Mouse (Mus musculus): ENCODE measurements around the gene Bmf.
A peak's percentile ranks its signal among the peaks of the same experiment; 100 is the strongest.

Bmf gene

DNA sequence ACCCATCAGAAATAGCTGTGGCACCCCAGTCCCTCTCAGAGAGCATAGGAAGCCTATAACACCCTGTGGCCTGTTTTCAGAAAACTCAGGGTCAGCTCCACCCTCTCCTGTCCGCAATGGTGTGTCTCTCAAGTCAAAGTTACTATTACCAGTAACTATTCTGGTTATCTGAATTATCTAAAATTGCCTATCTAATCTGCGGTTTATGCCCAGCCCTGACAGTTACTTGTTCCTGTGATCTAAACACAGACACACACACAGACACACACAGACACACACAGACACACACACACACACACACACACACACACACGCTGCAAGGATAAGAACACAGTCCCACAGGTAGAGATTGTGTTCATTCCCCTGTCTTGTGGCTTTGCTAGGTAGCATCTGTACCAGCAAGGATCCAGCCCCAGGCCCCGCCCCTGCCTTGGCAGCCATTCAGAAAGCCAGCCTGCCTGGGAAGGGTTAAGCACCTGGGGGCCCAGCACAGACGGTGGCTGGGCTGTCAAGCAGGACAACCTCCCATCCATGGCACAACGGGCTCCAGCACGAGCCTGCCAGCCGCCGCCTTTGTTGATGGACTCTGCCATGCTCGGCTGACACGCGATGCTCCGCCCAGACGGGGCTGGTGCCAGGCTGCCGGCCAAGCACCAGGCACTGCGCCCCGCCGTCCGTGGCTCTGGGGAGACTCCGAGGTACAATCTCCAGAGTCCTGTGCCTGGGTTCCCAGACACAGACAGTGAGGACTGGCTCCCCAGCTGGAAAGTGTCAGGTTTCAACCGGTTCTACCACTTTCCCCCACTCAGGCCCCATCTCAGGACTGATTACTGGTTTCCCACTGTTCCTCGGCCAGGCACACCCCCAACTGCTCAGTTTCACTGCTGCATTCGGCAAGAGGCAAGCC lies 5.3 kb downstream of the Bmf start:
- DNase-seq = peak; percentile 85

DNA sequence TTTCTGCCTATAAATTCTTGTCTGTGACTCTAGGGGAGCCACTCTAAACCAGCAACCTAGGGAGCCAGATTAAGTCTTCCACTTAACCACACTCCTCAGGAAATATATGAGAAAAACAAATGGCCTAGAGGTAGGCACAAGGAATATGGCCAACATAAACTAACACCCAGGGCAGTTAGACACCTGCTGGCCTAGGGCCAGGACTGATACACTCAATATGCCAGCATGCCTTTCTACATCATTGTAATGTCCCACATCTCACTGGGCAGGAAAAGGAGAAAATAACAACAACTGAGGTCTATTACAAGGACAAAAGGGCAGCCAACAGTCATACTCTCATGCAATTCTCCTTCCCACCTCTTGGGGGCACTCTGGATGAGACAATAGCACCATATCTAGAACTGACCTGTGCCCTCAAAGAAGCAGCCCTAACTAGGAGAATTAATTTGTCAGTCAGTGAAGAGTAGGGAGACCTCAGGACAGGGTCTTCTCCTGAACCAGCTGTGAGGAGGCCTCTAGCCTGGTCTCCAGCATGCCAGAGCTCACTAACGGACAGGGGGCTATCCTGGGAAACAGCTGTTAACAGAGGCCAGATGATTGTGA lies 6.4 kb downstream of the Bmf start:
- no peak for DNase-seq

DNA sequence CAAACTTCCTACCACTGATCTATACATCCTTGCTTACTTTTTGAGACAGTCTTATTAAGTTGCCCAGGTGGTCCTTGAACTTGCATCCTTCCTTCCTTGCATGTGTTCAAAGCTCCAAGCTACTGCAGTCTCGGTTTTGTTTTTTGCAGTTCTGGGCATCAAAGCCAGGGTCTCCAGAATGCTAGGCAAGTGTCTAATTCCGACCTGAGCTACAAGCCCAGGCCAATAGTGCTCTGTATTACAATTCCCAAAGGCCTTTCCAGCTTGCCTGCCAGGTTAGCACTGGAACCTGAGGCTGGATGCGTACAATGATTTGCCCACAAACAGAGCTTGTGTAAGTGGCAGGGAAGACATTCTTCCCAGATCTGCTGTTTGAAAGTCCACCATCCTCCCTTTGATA lies 7.8 kb downstream of the Bmf start:
- no peak for DNase-seq

DNA sequence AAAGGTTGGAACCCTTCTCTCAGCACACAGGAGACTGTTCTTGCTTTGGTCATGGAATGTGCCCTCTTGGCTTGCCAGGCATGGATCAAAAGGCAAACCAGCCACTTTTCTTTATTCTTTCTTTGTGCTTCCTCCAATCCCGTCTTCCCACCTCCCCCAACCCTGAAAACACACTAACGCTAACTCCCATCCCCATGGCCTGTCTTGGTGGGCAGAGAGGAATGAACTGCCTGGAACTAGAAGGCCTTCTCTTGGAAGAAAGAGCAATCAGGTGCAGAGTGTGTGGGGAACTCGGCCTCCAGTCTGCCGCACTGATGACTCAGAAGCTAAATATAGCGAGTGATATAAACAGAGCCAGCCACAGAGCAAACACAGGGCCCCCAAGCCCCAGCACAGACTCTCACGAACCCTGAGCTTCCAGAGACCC lies 8.8 kb downstream of the Bmf start:
- DNase-seq = peak; percentile 51

DNA sequence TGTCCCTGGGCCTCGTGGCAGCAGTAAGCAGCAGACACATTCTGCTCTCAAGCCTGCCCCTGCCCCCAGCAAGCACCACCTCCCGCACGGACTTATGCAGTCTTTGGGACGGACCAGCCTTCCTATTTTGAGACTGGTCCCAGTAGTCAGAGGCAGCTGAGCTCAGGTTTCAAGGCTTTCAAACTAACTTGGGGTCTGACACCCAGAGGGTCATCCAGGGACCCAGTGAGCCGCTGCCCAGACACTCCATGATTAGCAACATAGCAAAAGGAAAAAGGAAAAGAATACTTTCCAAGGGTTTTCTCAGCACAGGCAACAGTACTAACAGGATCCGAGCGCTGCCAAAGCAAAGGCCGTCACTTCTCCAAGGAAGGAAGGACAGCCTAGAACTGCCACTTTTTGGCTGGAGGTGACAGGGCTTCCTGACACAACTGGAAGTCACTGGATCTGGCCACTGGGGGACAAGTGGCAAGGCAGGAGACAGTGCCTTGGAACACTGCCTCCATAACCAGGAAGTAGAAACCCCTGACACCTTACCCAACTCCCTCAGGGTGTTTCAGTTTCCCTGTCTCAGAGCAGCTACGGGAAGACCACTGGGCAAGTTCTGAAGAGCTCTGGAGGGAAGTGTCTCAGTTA lies 9.5 kb downstream of the Bmf start:
- DNase-seq = no peak

DNA sequence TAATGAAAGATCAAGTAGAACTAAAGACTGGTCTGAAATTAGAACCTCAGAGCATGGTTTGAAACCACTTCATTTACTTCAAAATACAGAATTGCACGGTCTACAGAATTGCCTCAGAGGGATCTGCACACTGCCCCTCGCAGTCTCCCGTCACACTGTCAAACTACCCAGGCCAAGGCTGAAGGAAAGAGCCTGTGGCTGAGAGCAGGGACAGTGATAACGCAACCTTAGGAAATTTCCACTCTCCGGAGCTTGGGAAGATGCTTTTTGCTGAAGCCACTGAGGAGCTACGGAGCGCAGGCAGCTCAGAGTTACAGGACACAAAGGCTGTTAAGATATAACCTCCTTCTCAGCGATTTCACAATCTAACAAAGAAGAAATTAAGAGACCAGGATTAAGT lies 10.4 kb downstream of the Bmf start:
- DNase-seq = no peak

DNA sequence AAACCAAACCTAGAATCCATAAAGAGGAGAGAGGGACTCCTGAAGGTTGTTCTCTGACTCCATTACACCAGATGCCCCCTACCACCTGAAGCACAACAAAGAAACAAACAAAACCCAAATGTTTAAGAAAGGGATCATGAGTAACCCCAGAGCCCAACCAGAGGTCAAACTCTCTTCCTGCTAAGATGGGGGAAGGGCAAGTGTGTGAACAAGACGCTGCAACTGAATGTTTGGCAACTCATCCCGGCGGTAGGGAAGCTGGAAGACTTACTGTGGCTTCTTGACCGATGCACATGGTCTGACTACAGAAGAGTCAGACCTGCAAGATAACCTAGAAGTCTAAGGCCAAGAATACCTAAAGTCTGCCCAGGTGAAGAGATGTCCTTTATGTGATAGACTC lies 12.3 kb downstream of the Bmf start:
- no peak for DNase-seq

DNA sequence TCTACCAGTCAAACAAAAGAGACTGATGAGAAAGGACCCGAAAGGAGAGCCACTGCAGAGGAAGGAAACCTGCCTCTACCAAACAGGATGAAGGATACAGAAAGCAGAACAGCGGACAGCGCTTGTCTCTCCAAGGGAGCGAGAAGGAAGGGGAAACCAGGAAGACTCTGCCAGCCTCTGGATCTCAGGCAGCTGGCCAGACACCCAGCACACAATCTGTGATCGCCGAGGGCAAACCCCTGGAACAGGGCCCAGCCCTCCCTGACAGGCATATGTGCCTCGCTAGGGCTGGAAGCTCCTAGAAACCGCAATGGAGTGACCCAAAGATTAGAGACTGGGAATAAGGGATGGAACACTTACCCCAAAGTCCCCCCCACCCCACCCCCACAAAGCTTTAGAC lies 12.9 kb downstream of the Bmf start:
- DNase-seq = no peak

DNA sequence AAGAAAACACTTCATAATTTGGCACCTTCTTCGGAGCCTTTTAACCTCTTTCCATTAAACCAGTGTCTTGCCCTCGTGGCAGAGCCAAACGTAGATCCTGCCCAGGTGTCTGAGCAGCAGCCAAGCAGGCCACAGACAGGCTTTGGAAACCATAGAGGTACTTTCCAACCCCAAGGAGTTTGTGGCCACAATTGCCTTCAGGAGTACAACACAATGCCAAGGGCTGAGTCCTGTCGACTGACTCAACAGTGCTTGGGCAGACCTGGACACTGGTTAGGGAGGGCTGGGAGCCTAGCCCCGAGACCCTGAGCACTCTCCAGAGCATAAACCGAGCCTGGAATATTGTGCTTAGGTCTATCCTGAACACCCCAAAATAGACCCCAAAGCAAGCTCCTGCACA lies 13.4 kb downstream of the Bmf start:
- no peak for DNase-seq

DNA sequence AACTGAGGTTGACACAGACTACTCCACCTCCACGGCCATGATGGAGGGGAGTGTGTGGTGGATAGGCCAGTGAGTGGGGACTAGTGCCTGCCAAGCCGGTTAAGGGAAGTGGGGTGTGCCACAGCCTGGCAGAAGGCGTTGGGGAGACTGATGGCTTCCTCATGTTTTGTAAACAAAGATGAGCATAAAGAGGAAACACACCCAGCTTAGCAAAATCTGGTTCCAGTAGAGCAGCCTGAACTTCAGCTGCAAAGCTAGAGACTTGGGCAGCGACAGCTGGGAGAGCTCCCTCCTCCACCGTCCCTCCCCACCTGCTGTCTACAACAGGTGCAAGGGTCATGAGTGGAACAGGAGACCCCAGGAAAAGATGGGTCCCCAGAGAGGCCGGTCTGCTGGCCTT lies 15.5 kb downstream of the Bmf start:
- DNase-seq = no peak

DNA sequence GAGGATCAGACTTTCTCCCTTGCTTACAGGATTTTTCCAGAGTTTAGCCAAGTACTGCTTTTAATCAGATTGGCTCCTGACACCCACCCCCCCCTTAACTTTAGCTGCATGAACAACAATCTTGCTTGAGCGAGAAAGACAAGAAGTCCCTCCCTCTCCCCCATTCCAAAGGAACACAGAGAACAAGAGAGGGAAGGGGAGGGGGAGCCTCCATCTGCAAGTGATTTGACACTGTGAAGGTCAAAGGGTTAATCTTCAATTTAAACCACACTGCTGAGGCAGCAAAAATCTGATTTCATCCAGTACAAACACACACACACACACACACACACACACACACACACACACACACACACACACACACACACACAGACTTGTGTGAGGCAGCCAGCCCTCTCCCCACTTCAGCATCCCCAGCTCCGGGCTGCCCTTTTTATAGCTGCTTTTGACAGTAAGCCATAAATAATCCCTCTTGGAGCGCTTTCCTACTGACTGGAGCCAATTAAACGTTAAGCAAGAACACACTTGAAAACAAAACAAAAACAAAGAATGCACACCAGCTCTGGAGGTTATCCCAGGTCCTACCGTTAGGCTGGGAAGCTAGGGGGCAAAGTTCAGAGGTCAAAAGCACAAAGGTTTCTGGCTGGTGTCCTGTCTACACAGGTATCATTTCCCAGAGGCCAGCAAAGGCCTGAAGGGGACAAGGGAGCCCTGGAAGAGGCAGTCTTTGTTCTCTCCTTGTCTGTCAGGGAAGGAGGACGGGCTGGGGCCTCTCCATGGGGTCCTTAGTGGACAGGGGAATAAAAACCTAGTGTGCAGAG lies 16.4 kb downstream of the Bmf start:
- no peak for DNase-seq

DNA sequence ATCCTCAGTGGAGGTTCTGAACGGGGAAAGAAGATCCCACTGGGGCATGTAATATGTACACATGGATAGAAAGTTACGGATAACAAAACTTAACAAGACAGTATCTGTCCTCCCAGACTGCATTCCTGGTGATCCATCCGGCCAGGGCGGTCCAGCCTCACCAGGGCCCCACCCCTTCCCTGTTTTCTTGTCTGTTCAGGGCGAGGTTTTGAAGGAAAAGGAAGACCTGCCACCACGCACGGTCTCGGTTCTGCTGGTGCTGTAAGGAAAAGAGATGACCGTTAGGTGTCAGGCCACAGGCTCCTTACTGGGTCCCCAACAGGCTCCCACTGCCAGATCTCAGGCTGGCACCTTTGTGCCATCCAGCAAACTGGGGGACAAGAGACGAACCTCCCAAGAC lies 17.1 kb downstream of the Bmf start:
- DNase-seq = no peak

DNA sequence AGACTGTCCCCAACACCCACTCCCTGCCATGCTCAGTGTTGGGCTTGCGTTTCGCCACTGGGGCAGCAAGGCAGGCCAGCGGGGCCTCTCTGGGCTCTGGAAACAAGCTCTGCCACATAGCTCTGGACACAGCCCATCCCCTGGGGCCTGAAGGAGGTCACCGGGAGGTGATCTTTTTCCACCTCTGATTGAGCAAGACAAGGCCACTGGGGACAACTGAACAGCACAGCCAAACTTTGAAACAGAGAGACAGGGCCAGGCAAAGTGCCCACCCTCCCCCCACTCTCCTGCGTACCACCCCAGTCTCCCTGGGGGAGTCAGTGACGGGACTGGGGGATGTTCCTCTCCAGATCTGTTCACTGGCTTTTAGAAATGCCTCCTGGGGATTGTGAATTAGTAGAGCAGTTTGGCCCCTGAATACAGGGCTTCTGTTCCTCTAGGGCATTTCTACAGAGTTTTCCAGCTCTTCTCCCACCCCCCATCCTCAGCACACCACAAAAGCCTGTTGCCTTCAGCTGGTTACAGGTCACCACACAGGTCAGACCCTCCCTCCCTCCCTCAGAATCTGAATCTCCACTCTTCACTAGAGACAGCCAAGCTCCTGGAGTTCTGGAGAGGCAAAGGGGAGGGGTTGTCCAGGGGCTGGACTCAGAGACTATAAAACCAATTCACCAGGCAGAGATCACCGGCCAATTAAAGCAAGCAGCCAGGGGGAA lies 19.9 kb downstream of the Bmf start:
- no peak for DNase-seq

DNA sequence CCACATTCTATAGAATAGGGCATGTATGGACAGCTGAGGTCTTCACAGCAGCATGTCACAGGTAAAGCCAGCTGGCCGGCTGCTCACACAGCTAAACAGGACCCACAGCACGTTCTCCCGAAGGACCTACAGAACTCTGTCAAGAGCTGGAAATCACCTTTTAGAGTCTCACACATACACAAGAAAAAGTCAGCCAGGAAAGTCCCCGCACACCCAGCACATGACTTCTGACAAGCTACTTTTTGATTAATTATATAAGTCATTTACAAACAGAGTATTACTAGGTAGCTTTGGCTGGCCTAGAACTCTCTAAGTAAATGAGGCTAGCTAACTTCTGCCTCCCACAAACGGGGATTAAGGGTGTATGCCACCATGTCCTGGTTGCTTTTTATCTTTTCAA lies 22.9 kb downstream of the Bmf start:
- DNase-seq = no peak

DNA sequence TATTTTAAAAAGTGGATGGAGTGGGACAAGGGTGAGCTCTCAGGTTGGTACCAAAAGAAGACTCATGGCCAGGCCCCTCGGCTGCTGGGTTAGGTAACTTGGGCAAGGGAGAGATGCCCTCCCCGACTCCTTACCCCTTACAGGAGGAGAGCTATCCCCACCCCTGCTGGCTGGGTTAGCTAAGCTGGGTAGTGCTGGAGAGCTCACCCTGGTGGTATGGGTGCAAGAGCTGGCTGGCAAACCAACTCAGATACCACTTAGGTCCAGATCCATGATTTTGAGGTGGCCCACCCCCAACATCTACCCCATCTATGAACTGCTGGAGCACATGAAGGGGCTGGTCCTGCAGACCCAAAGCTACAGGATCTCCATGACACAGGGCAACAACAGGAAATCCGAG lies 24.7 kb downstream of the Bmf start:
- no peak for DNase-seq

DNA sequence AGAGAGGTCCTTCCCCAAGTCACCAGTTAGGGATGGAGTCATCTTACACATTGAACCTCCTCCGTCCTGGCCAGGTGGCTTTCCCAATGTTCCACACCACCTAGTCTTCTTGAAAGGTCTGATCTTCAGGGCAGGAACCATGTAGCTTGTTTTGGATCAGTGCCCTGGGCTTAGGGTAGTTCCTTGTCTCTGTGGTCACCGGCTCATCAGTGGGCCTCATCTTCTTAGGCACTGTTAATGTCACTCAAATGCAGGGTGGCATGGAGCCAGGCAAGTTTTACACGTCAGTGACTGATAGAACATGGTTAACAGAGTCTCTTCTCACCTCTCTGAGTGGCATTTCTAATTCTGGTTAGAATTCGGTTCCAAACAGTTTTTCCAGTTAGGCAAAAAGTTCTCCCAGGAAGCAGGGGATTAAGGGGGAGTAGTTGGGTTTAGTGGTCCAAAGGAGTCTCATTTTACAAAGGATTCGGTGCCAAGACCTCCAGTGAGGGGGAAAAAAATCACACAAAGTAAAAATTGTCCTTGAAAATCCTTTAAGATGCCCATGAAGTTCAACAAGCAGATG lies 26.2 kb downstream of the Bmf start:
- DNase-seq = no peak

DNA sequence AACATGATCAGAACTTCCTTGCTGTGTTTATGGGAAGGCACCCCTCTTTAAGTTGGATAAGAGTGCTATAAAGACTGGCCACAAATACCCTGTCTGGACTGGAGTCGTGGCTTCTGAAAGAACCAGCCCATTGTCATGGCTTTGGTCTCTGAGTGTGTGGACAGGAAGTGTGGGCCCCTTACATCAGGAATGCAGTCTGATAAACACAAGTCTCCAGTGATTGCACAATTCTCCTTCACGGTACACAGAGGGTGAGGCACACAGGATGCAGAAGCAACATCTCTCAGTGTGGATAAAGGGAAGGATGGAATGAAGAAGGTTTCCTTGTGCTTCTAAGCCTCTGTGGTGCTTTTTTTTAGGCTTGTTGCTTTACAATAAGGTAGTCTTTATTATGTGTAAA lies 27.2 kb downstream of the Bmf start:
- DNase-seq = no peak

DNA sequence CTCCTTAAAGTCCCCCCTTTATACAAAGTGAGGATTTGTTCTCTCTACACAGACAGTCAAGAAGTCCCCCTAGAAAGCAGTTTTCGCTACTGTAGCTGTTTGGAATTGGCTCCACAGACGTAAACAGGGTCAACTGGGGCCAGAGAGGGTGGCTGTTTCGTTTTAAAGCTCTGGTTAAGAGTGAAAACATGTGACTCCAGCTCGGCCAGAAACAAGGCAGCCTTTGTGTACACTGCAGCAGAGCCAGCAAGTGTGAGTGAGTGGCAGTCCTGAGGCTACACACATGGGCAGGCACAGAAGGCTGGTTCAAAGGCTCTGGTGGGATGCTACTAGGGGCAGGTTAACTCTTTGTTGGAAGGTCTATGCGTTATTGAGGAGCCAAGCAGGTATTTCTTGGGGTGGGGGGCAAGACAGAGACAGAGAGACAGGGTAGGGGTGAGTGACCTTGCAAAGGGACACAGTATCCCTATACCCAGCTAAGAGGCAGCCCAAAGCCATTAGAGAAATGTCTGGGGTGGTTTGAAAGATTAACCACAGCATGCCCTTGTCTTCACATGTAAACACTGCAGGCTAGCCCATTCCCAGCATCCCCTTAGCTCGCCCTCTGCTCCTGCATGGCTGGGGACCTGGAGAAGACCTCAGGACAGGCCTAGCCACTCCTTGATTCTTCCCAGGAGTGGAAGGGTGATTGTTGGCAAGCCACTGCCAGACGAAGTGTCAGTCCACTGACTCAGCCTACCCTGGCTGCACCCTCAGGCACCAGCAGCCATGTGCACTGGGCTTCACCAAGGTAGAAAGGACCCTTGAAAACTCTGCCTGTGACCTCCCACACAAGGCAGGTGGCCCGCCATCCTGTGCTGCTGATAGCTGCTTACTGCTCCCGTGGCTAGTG lies 29.2 kb downstream of the Bmf start:
- no peak for DNase-seq

DNA sequence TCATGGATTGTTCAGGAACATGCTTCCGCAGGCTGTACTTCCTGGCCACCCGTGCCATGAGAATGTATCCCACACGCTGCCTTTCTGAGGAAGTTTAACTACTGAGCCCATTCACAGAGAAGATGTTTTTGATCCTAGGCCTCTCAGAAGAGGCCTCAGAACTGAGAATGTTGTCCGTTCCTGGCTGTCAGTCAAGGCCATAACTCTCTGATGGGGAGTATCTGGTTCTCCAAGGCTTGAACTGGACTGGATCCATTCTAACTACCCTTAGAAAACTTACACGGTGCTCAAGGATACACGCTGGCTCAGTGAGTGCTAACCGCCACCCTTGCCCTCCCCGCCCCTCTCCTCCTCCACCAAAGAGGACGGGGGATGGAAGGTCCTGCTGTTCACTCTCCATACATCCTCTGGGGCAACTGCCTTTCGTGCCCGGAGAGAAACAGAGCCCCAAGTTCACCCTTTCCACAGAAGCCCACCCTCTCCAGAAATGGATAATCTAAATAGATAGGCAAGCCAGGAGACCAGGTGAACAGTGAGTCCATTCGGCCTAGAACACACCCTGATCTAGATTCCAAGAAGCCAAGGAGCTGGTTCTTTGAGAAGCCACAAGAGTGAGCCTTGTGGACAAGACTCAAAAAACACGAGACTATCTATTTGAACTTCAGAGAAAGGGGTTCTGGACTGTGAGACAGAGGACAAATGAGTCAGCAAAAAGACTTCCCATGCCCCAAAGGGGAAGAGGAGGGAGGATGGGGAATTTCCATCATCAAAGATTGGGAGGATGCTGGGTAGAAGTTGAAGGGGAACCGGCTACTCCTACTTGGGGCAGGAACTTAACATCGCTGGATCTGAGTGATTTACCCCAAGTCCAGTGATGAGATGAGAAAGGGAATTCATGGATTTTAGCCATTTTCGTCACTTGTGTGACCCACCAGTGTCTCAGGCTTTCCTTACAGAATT lies 36.8 kb downstream of the Bmf start:
- no peak for DNase-seq

All from thymus, postnatal 25 days (tissue).